Mouse (Mus musculus): ENCODE measurements around the gene Ctf1. TPM values are rescaled to one million over a fixed set of nuclear protein-coding genes. Genes with fewer than 3 reads are reported as not detected.

Gene Ctf1
- total and polyA plus RNA-seq, 3 experiments: 2.8 to 7.2 TPM; not detected in 1

GRCm38 (mm10) chr7:127725490-127725889 is 13.0 kb downstream of the Ctf1 start:
- no peak overlapping the region for H3K9ac ChIP-seq (ENCODE audit: control insufficient read depth, low read depth, low read length, poor library complexity, severe bottlenecking)
- no peak overlapping the region for H3K4me3 ChIP-seq (ENCODE audit: control insufficient read depth in 1 of 2, insufficient read depth in 1 of 2, low read depth in 2 of 2, low read length in 2 of 2)
- H3K27ac ChIP-seq (ENCODE audit: control insufficient read depth, low read depth, low read length): no peak overlapping the region
- H3K79me2 ChIP-seq (ENCODE audit: control insufficient read depth, insufficient read depth, low read length, poor library complexity): no peaks in the 10 kb centered on the region
- DNase-seq (ENCODE audit: low read depth, low spot score): no peak
- no peaks in the 10 kb centered on the region for H3K4me1 ChIP-seq (ENCODE audit: control insufficient read depth in 1 of 2, insufficient read depth in 2 of 2, low read length in 2 of 2)
- no peaks in the 10 kb centered on the region for H3K9me3 ChIP-seq (replicated peaks; ENCODE audit: insufficient read depth, low read length)
- H3K27me3 ChIP-seq (ENCODE audit: control insufficient read depth in 1 of 2, insufficient read depth in 2 of 2, low read length in 2 of 2): no peaks in the 10 kb centered on the region
- TF ChIP-seq ZNF384 (IDR thresholded peaks at IDR 0.05; ENCODE audit: low read depth, low read length) (no peak), ETS1 (IDR thresholded peaks at IDR 0.05; ENCODE audit: low read depth, low read length) (no peak), CHD1 (IDR thresholded peaks at IDR 0.05; ENCODE audit: low read depth, low read length) (no peak), ELF1 (IDR thresholded peaks at IDR 0.05; ENCODE audit: low read depth, low read length) (no peak)
- no peaks in the 10 kb centered on the region; a peak in 1 of 4 replicates for H3K36me3 ChIP-seq (ENCODE audit: control insufficient read depth in 1 of 2, insufficient read depth in 2 of 2, low read length in 2 of 2)

GRCm38 (mm10) chr7:127725924-127726323 is 13.4 kb downstream of the Ctf1 start:
- DNase-seq (ENCODE audit: low read depth, low spot score): no peak
- no peaks in the 10 kb centered on the region for H3K79me2 ChIP-seq (ENCODE audit: control insufficient read depth, insufficient read depth, low read length, poor library complexity)
- no peaks in the 10 kb centered on the region for H3K9me3 ChIP-seq (replicated peaks; ENCODE audit: insufficient read depth, low read length)
- H3K27me3 ChIP-seq (ENCODE audit: control insufficient read depth in 1 of 2, insufficient read depth in 2 of 2, low read length in 2 of 2): no peaks in the 10 kb centered on the region
- TF ChIP-seq CTCF (IDR thresholded peaks at IDR 0.05 in 2 of 3, conservative IDR thresholded peaks at IDR 0.05 in 1 of 3; ENCODE audit: control insufficient read depth in 1 of 3, insufficient read depth in 1 of 3, low read depth in 2 of 3, low read length in 3 of 3, poor library complexity in 1 of 3, severe bottlenecking in 1 of 3): no peak
- TF ChIP-seq NELFE (IDR thresholded peaks at IDR 0.05; ENCODE audit: low read depth, low read length): no peak
- TF ChIP-seq HCFC1 (IDR thresholded peaks at IDR 0.05; ENCODE audit: low read depth, low read length): no peak
- no peak overlapping the region for H3K9ac ChIP-seq (ENCODE audit: control insufficient read depth, low read depth, low read length, poor library complexity, severe bottlenecking)
- no peaks in the 10 kb centered on the region; a peak in 1 of 4 replicates for H3K36me3 ChIP-seq (ENCODE audit: control insufficient read depth in 1 of 2, insufficient read depth in 2 of 2, low read length in 2 of 2)
- no peak overlapping the region for H3K4me3 ChIP-seq (ENCODE audit: control insufficient read depth in 1 of 2, insufficient read depth in 1 of 2, low read depth in 2 of 2, low read length in 2 of 2)
- no peak overlapping the region for H3K27ac ChIP-seq (ENCODE audit: control insufficient read depth, low read depth, low read length)
- H3K4me1 ChIP-seq (ENCODE audit: control insufficient read depth in 1 of 2, insufficient read depth in 2 of 2, low read length in 2 of 2): no peaks in the 10 kb centered on the region

GRCm38 (mm10) chr7:127727898-127728297 is 15.4 kb downstream of the Ctf1 start:
- Histone ChIP-seq H3K79me2 (ENCODE audit: control insufficient read depth, insufficient read depth, low read length, poor library complexity) (no peaks in the 10 kb centered on the region), H3K9me3 (replicated peaks; ENCODE audit: insufficient read depth, low read length) (no peaks in the 10 kb centered on the region), H3K36me3 (ENCODE audit: control insufficient read depth in 1 of 2, insufficient read depth in 2 of 2, low read length in 2 of 2) (no peaks in the 10 kb centered on the region; a peak in 1 of 4 replicates), H3K9ac (ENCODE audit: control insufficient read depth, low read depth, low read length, poor library complexity, severe bottlenecking) (no peak overlapping the region), H3K27me3 (ENCODE audit: control insufficient read depth in 1 of 2, insufficient read depth in 2 of 2, low read length in 2 of 2) (no peaks in the 10 kb centered on the region), H3K4me1 (ENCODE audit: control insufficient read depth in 1 of 2, insufficient read depth in 2 of 2, low read length in 2 of 2) (no peaks in the 10 kb centered on the region), H3K4me3 (ENCODE audit: control insufficient read depth in 1 of 2, insufficient read depth in 1 of 2, low read depth in 2 of 2, low read length in 2 of 2) (no peak overlapping the region), H3K27ac (ENCODE audit: control insufficient read depth, low read depth, low read length) (no peak overlapping the region)
- peak; percentile 54 for DNase-seq (ENCODE audit: low read depth, low spot score)
- TF ChIP-seq CTCF (IDR thresholded peaks at IDR 0.05 in 2 of 3, conservative IDR thresholded peaks at IDR 0.05 in 1 of 3; ENCODE audit: control insufficient read depth in 1 of 3, insufficient read depth in 1 of 3, low read depth in 2 of 3, low read length in 3 of 3, poor library complexity in 1 of 3, severe bottlenecking in 1 of 3) (peak; percentile 18 to 58 (median 37); a peak in 5 of 6 replicates), TAL1 (IDR thresholded peaks at IDR 0.05; ENCODE audit: low read length) (no peak), SMC3 (IDR thresholded peaks at IDR 0.05; ENCODE audit: low read depth, low read length) (peak; percentile 64), ZC3H11A (IDR thresholded peaks at IDR 0.05; ENCODE audit: low read depth, low read length) (peak; percentile 45), HCFC1 (IDR thresholded peaks at IDR 0.05; ENCODE audit: low read depth, low read length) (no peak), POLR2AphosphoS5 (IDR thresholded peaks at IDR 0.05; ENCODE audit: borderline replicate concordance, low read depth, low read length) (no peak), ZNF384 (IDR thresholded peaks at IDR 0.05; ENCODE audit: low read depth, low read length) (peak; percentile 54), RAD21 (IDR thresholded peaks at IDR 0.05; ENCODE audit: low read depth, low read length) (peak; percentile 56)

Measured in MEL (cell line).